Comparison of ENCODE assay signal across 8 mouse cellular contexts in genomic region chr7:116444326-116444809, GRCm38 (mm10). TPM values are rescaled to one million over a fixed set of nuclear protein-coding genes. Genes with fewer than 3 reads are reported as not detected.
DNase-seq lines count a peak whose midpoint lies in the region; ATAC-seq and TF ChIP-seq lines count a peak whose summit lies in the region.

No protein-coding gene starts in this region.

- TF ChIP-seq RAD21 in MEL (IDR thresholded peaks at IDR 0.05; ENCODE audit: low read depth, low read length) = no peak

- DNase-seq in 3134 (ENCODE audit: extremely low read depth, insufficient read length, low spot score) (peak; percentile 68), MEL (ENCODE audit: low read depth, low spot score) (peak; percentile 7)
- peak; percentile 16 for DNase-seq in fibroblast of lung, adult 2 months (ENCODE audit: low read depth)
- DNase-seq in hindbrain, embryonic 14.5 days (ENCODE audit: low spot score) = no peak
- no peak for DNase-seq in liver, embryonic 11.5 days (ENCODE audit: low spot score)
- peak; percentile 26 for DNase-seq in neural tube, embryonic 11.5 days (ENCODE audit: low spot score)
- no peak for DNase-seq in frontal cortex, postnatal 10 days (ENCODE audit: low spot score in 2 of 2)
- DNase-seq in right cerebral cortex, postnatal 36 days (ENCODE audit: low spot score in 2 of 2) = no peak

- no peak overlapping the region for H3K27ac ChIP-seq in MEL (ENCODE audit: control insufficient read depth, low read depth, low read length)
- peak overlapping the region; percentile 92; the same call in 1 of the 2 replicates for H3K27ac ChIP-seq in hindbrain, embryonic 14.5 days
- 0 out of 2 replicates have a peak overlapping the region, but pooled peaks have one; percentile 38 for H3K27ac ChIP-seq in liver, embryonic 11.5 days (ENCODE audit: low read depth, low read length)
- H3K27ac ChIP-seq in neural tube, embryonic 11.5 days (ENCODE audit: low read depth, low read length) = no peak overlapping the region

- H3K36me3 ChIP-seq in MEL (ENCODE audit: control insufficient read depth in 1 of 2, insufficient read depth in 2 of 2, low read length in 2 of 2) = peaks cover 0 to 2% of the 10 kb centered on the region in 2 experiments; a peak in 1 of 4 replicates
- H3K36me3 ChIP-seq in hindbrain, embryonic 14.5 days (replicated peaks; ENCODE audit: control insufficient read depth, insufficient read depth) = no peaks in the 10 kb centered on the region
- H3K36me3 ChIP-seq in liver, embryonic 11.5 days (ENCODE audit: control insufficient read depth, insufficient read depth, low read length) = no peaks in the 10 kb centered on the region
- no peaks in the 10 kb centered on the region for H3K36me3 ChIP-seq in neural tube, embryonic 11.5 days (ENCODE audit: control insufficient read depth, insufficient read depth, low read length)

- H3K4me2 ChIP-seq in hindbrain, embryonic 14.5 days (replicated peaks) = peak overlapping the region; percentile 77
- H3K4me2 ChIP-seq in liver, embryonic 11.5 days = peak overlapping the region; percentile 93
- peak overlapping the region; percentile 83 for H3K4me2 ChIP-seq in neural tube, embryonic 11.5 days (ENCODE audit: low read depth)

- peak overlapping the region; percentile 7; the same call in 1 of the 2 replicates for H3K9ac ChIP-seq in MEL (ENCODE audit: control insufficient read depth, low read depth, low read length, poor library complexity, severe bottlenecking)
- peak overlapping the region; percentile 92 for H3K9ac ChIP-seq in hindbrain, embryonic 14.5 days
- H3K9ac ChIP-seq in liver, embryonic 11.5 days (ENCODE audit: low read depth, low read length) = peak overlapping the region; percentile 82
- H3K9ac ChIP-seq in neural tube, embryonic 11.5 days (ENCODE audit: low read length) = peak overlapping the region; percentile 95

- no peak for TF ChIP-seq EP300 in MEL (IDR thresholded peaks at IDR 0.05; ENCODE audit: low read depth in 1 of 2, low read length in 2 of 2)

- H3K9me3 ChIP-seq in MEL (replicated peaks; ENCODE audit: insufficient read depth, low read length) = no peaks in the 10 kb centered on the region
- H3K9me3 ChIP-seq in hindbrain, embryonic 14.5 days (ENCODE audit: control insufficient read depth, low read length) = no peaks in the 10 kb centered on the region
- no peaks in the 10 kb centered on the region for H3K9me3 ChIP-seq in liver, embryonic 11.5 days (ENCODE audit: control insufficient read depth, low read length)
- H3K9me3 ChIP-seq in neural tube, embryonic 11.5 days (ENCODE audit: control insufficient read depth, low read length) = no peaks in the 10 kb centered on the region

- peaks cover 0 to 5% of the 10 kb centered on the region in 2 experiments; a peak in 2 of 4 replicates for H3K4me1 ChIP-seq in MEL (ENCODE audit: control insufficient read depth in 1 of 2, insufficient read depth in 2 of 2, low read length in 2 of 2)
- peaks cover 13% of the 10 kb centered on the region for H3K4me1 ChIP-seq in hindbrain, embryonic 14.5 days (replicated peaks; ENCODE audit: control insufficient read depth, insufficient read depth, low read length)
- peaks cover 11% of the 10 kb centered on the region; the same call in 1 of the 2 replicates for H3K4me1 ChIP-seq in liver, embryonic 11.5 days (replicated peaks; ENCODE audit: control insufficient read depth, insufficient read depth, low read length)
- peaks cover 16% of the 10 kb centered on the region for H3K4me1 ChIP-seq in neural tube, embryonic 11.5 days (ENCODE audit: control insufficient read depth, insufficient read depth, low read length)

- H3K27me3 ChIP-seq in MEL (ENCODE audit: control insufficient read depth in 1 of 2, insufficient read depth in 2 of 2, low read length in 2 of 2) = 0 out of 4 replicates have a peak, but pooled peaks cover 0 to 2% of the 10 kb centered on the region in 2 experiments
- H3K27me3 ChIP-seq in hindbrain, embryonic 14.5 days (ENCODE audit: control insufficient read depth, insufficient read depth, low read length) = no peaks in the 10 kb centered on the region
- 0 out of 2 replicates have a peak, but pooled peaks cover 2% of the 10 kb centered on the region for H3K27me3 ChIP-seq in liver, embryonic 11.5 days (replicated peaks; ENCODE audit: control insufficient read depth, insufficient read depth, low read length)
- no peaks in the 10 kb centered on the region for H3K27me3 ChIP-seq in neural tube, embryonic 11.5 days (ENCODE audit: control insufficient read depth, insufficient read depth, low read length)

- TF ChIP-seq CTCF in MEL (IDR thresholded peaks at IDR 0.05 in 2 of 3, conservative IDR thresholded peaks at IDR 0.05 in 1 of 3; ENCODE audit: control insufficient read depth in 1 of 3, insufficient read depth in 1 of 3, low read depth in 2 of 3, low read length in 3 of 3, poor library complexity in 1 of 3, severe bottlenecking in 1 of 3) = no peak

- peaks cover 3% of the 10 kb centered on the region; the same call in 1 of the 2 replicates for H3K79me2 ChIP-seq in MEL (ENCODE audit: control insufficient read depth, insufficient read depth, low read length, poor library complexity)

- peak overlapping the region; percentile 78 to 86; a peak in 3 of 4 replicates for H3K4me3 ChIP-seq in MEL (ENCODE audit: control insufficient read depth in 1 of 2, insufficient read depth in 1 of 2, low read depth in 2 of 2, low read length in 2 of 2)
- peak overlapping the region; percentile 94 for H3K4me3 ChIP-seq in hindbrain, embryonic 14.5 days (replicated peaks; ENCODE audit: low read length)
- H3K4me3 ChIP-seq in liver, embryonic 11.5 days (ENCODE audit: low read depth, low read length) = peak overlapping the region; percentile 84
- peak overlapping the region; percentile 91 for H3K4me3 ChIP-seq in neural tube, embryonic 11.5 days (ENCODE audit: low read depth, low read length)

- TF ChIP-seq POLR2A in MEL (IDR thresholded peaks at IDR 0.05; ENCODE audit: control insufficient read depth in 1 of 2, insufficient read depth in 1 of 2, low read depth in 1 of 2, low read length in 2 of 2, poor library complexity in 1 of 2) = no peak

- WGBS in hindbrain, embryonic 14.5 days = 10% methylated on average over 2 of the region's 2 CpGs
- WGBS in liver, embryonic 11.5 days = 2% methylated on average over 2 of the region's 2 CpGs
- WGBS in neural tube, embryonic 11.5 days = 5% methylated on average over 2 of the region's 2 CpGs

- no peak for ATAC-seq in hindbrain, embryonic 14.5 days (ENCODE audit: low FRiP score)
- no peak for ATAC-seq in liver, embryonic 11.5 days (replicated peaks; ENCODE audit: low FRiP score)
- no peak for ATAC-seq in neural tube, embryonic 11.5 days (ENCODE audit: insufficient read depth, low FRiP score, low TSS enrichment)

TF ChIP-seq in MEL, 35 proteins besides CTCF, POLR2A, EP300 and RAD21:
- no peak for TF ChIP-seq HCFC1 (IDR thresholded peaks at IDR 0.05; ENCODE audit: low read depth, low read length)
- TF ChIP-seq ZKSCAN1 (IDR thresholded peaks at IDR 0.05; ENCODE audit: low read depth, low read length) = no peak
- no peak for TF ChIP-seq USF2 (IDR thresholded peaks at IDR 0.05; ENCODE audit: borderline replicate concordance in 1 of 2, insufficient read depth in 1 of 2, low read depth in 1 of 2, low read length in 2 of 2)
- TF ChIP-seq TCF12 (IDR thresholded peaks at IDR 0.05; ENCODE audit: low read depth, low read length) = no peak
- TF ChIP-seq MXI1 (IDR thresholded peaks at IDR 0.05; ENCODE audit: low read depth, low read length) = no peak
- TF ChIP-seq ZMIZ1 (IDR thresholded peaks at IDR 0.05; ENCODE audit: low read depth, low read length) = no peak
- no peak for TF ChIP-seq SMC3 (IDR thresholded peaks at IDR 0.05; ENCODE audit: low read depth, low read length)

RNA-seq across cellular contexts. Expression of gene Pik3c2a, which starts 1.1 kb away (rescaled TPM):
- total RNA-seq in MEL (2012; rRNA removed) = 3.6 and 3.9 TPM in 2 replicates
- 1 to 10 TPM in 1 of 2 experiments, not detected in 1; 2.6 TPM for polyA plus RNA-seq in MEL (2012; ENCODE audit: insufficient read depth in 1 of 2, insufficient read length in 2 of 2, low read depth in 1 of 2, low replicate concordance in 2 of 2, missing spikeins in 1 of 2)
- 15.8 and 17.0 TPM in 2 replicates for polyA plus RNA-seq in hindbrain, embryonic 14.5 days (2014; fragmentation: Nextera tagmentation; extraction: Ambion mirVana)
- polyA plus RNA-seq in liver, embryonic 11.5 days (2014; fragmentation: Nextera tagmentation; extraction: Ambion mirVana) = 14.9 and 16.8 TPM in 2 replicates
- polyA plus RNA-seq in neural tube, embryonic 11.5 days (2014; fragmentation: Nextera tagmentation; extraction: Ambion mirVana) = 24.2 and 25.5 TPM in 2 replicates

RNA-seq across cellular contexts. Expression of gene Nucb2, which starts 59.8 kb away (rescaled TPM):
- total RNA-seq in MEL (2012; rRNA removed) = 5.5 and 5.8 TPM in 2 replicates
- polyA plus RNA-seq in MEL (2012; ENCODE audit: insufficient read depth in 1 of 2, insufficient read length in 2 of 2, low read depth in 1 of 2, low replicate concordance in 2 of 2, missing spikeins in 1 of 2) = 1 to 10 TPM in 1 of 2 experiments, not detected in 1; 6.4 TPM
- 26.6 and 29.7 TPM in 2 replicates for polyA plus RNA-seq in hindbrain, embryonic 14.5 days (2014; fragmentation: Nextera tagmentation; extraction: Ambion mirVana)
- polyA plus RNA-seq in liver, embryonic 11.5 days (2014; fragmentation: Nextera tagmentation; extraction: Ambion mirVana) = 8.1 and 8.3 TPM in 2 replicates
- polyA plus RNA-seq in neural tube, embryonic 11.5 days (2014; fragmentation: Nextera tagmentation; extraction: Ambion mirVana) = 13.6 and 17.5 TPM in 2 replicates

Comparison
In these comparisons a context has a peak if more than half of its experiments do, and no peak if none do; other contexts are left out.
1. DNase-seq: peak in 3134 (single experiment), MEL (single experiment), fibroblast of lung, adult 2 months (single experiment) and neural tube, embryonic 11.5 days (single experiment); none in hindbrain, embryonic 14.5 days (single experiment), liver, embryonic 11.5 days (single experiment), frontal cortex, postnatal 10 days (0 of 2) and right cerebral cortex, postnatal 36 days (0 of 2).
2. H3K27ac ChIP-seq: peak in hindbrain, embryonic 14.5 days (single experiment) and liver, embryonic 11.5 days (single experiment); none in MEL (single experiment) and neural tube, embryonic 11.5 days (single experiment).
3. H3K9ac ChIP-seq: peak in every context shown above with its lines; median percentile 95 in neural tube, embryonic 11.5 days; 92 in hindbrain, embryonic 14.5 days; 82 in liver, embryonic 11.5 days; 7 in MEL.
4. Peak in every context shown above with its lines, with median percentiles within 50 percentile points of each other: H3K4me3 ChIP-seq and H3K4me2 ChIP-seq.